Mouse (Mus musculus): ENCODE results near the gene Arhgap5.

DNA sequence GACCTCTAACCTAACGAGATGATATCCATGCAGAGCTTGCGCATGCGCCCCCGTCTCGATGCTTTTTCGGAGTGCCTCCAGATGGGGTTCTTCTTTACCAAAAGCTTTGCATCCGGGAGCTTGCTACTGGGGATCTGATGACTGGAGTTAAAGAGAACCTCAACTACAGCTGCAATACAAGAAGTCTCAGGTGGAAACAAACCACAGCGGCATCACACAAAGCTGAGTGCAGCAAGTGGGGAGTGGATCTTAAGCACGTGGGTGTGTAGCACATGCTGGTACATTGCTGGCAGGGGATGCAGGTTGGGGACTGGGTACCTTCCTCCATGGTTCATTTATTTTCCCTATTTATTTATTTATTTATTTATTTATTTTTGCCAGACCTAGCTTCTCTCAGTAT lies 22.9 kb upstream of the Arhgap5 start:
- no peak for TF ChIP-seq CTCF (IDR thresholded peaks at IDR 0.05; ENCODE audit: low read depth, low read length)
- no peak for TF ChIP-seq EP300 (IDR thresholded peaks at IDR 0.05; ENCODE audit: insufficient read depth, low read depth, low read length)
- TF ChIP-seq POLR2A (IDR thresholded peaks at IDR 0.05; ENCODE audit: insufficient read depth, low read length), result no peak
